Mouse (Mus musculus) heart, postnatal 36 days (tissue): ENCODE measurements around the gene Cct6b. TPM values are rescaled to one million over a fixed set of nuclear protein-coding genes. Genes with fewer than 3 reads are reported as not detected.

Source experiments
- DNase-seq, 2 experiments: peaks; one replicate each; pipeline ENCODE4 v3.0.0; 2021 to 2022
- intact Hi-C: fragments of 180-260 bp; cut with DNase I; formaldehyde crosslinking; loops from one replicate; pipeline ENCODE4 v1.15.1; 2025
- total RNA-seq, 2 experiments: library from RNA; stranded (reverse); gene quantifications; 2 replicates each; pipeline ENCODE4 v1.2.3; 2021

The Cct6b gene
- total RNA-seq: under 1 TPM; 0.14 to 0.22 TPM

DNA sequence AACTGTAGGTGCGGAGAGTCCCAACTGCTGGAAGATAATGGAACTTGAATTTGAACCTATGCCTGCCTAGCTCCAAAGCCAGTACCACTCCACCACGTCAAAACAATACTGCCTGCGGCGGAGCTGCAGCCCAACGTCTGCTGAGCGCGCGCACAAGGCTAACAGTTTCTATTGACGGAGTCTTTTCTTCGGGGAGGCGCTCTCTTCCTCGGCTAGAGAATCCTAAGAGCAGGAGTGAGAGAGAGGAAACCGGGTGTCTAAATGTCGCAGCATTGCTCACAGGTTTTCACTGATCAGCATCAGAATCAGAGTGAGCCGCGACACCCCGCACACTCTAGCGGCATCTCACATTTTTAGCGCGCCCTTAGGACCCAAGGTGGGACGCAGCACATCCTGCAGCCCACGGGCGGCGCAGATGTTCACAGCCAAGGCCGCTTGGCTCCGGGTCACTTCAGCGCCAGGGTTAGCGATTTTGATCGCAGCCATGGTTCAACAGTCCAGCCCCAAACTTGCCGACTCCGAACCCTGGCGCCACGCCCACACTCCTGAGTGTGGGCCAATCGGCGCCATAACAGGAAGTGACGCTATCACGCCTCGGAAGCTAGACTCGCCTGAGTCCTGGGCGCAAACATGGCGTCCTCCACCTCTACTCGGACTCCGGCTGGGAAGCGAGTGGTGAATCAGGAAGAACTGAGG lies at the start of gene Cct6b, which contains the start of gene Zfp830:
Cct6b (minus strand) TSS at position 580 of the 696 bp plus-strand sequence.
Zfp830 (plus strand) TSS at position 604 of the 696 bp plus-strand sequence.
- intact Hi-C loops: loop anchor here (1.0 kb wide), 2 partner anchors 17 to 107 kb away; partner anchors contain the start of genes Lig3 and Rffl
- DNase-seq: peak; percentile 93 to 94

DNA sequence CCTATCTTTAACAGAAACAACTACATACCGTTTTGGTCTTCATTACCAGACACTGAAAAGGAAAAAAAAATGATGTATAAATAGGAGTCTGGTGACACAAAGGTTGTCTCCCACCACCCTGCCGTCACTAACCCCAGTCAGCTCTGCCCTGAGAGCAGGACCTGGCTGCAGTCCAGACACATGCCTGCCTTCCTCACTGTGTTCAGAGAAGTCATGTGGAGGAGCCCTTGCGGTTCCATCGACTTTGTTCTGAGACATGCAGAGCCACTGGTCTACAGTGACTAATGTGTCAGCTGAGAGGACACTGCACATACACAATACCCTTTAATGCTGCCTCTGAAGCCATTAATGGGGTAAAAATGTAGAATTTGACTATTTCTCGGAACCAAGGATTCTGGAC lies 44.4 kb upstream of the Cct6b start:
- intact Hi-C loops: loop anchor here (5.0 kb wide), 1 partner anchor 61 kb away; no protein-coding TSS in a partner anchor
- no peak for DNase-seq

DNA sequence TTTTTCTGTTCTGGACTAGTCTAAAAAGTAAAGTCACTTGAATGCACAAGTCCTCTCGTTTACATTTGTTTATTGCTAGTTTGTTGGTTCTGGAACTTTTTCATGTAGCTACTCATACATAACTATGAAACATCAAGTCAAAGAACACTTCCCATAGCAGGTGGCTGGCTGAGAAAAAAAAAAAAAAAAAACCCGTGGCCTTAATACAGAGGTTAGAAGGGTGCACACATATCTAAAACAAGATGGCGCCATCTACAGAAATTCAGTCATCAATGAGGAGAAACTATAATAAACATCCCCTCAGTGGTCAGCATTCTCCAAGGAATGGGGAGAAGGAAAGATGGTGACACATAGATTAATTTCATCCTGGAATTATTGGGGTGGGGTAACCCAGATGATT lies 43.2 kb upstream of the Cct6b start:
- DNase-seq: no peak
- intact Hi-C loops: loop anchor here (2.0 to 5.0 kb wide), 2 partner anchors 27 to 60 kb away; partner anchors contain the start of gene Lig3

DNA sequence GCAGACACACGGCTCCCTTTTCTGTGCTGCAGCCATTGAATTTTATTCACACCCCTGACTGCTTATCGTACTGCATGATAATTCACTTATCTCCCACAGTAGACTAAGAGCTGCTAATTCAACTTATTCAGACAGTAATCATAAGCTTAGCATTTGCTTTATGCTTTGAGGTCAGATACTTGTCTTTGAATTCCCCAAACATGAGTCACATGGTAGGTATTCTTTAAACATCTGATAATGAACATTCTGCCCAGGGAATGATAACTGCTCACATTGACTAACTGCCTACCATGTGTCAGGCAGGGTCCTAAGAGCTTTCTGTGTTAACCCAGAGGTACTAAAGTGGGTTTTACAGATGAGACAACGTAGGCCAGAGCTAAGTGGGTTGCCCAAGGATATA lies 42.5 kb upstream of the Cct6b start:
- no peak for DNase-seq
- intact Hi-C loops: loop anchor here (2.0 to 5.0 kb wide), 2 partner anchors 26 to 59 kb away; partner anchors contain the start of gene Lig3

DNA sequence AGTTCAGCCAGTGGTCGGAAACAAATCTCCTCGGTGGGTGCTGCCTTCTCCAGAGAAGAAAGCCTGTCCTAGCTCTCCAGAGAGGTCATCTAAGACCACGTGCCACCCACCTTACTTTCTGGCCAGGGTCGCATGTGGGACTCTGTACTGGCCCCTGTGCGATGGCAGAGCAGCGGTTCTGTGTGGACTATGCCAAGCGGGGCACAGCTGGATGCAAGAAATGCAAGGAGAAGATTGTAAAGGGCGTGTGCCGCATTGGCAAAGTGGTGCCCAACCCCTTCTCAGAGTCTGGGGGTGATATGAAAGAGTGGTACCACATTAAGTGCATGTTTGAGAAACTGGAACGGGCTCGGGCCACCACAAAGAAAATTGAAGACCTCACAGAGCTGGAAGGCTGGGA lies 19.3 kb upstream of the Cct6b start:
- DNase-seq: no peak
- intact Hi-C loops: loop anchor here (10.0 kb wide), 1 partner anchor 511 kb away; the partner anchor contains the start of gene Ap2b1

DNA sequence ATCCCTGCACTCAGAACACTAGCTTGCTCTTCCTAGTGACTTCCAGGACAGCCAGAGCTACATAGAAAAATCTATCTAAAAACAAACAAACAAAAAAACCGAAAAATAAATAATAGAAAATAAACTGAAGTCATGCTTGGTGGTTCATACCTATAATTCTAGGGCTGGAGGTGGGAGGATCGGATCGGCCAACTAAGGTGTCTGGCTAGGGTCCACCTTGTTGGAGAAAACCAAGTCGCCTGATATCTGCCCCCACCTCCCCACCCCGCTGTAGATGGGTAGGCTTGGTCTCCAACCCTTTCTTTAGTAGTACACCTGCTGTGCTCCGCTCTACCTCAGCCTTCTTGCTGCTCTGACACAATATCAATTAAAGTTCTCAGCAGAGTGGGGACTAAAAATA lies 18.1 kb upstream of the Cct6b start:
- DNase-seq: no peak
- intact Hi-C loops: loop anchor here (10.0 kb wide), 1 partner anchor 513 kb away; the partner anchor contains the start of gene Ap2b1

DNA sequence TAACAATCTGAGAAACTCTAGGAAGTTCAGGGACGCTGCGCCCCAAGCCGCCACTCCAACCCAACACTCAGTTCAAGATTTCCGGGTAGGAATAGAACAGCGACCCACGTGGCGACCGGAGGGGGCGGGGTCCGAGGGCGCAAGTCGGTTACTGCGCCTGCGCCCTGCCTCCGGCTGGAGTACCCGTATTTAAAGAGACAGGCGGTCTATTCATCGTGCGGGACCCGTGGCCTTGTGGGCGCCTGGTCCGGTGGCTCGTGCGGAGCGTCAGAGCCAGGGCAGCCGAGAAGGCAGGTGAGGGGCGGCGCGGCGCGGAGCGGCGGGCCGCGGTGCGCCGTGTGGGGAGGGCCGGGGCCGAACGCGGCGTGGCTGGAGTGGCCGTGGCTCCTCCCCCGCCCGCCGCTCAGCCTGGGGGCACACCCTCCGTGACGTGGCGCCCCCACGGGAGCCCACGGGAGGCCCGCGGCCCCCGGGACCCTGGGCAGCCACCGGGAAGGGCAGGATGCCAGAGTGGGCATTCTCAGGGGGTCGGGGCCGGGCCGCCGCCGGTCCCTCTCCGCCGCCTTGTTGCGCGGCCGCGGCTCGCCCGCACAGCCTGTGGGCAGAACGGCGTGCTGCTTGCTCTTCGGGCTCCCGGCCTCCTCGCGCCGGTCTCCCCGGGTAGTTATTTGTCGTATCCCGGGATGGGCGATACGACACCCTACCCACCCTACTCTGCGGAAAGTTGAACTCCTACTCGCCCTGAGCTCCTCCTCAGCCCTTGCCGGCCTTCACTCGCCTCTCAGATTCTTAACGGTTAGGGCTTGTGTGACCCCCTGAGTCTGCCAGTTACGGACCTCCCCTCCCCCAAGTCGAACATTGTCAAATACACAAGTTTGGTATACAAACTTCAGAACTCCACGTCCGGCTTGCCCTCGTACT lies 17.1 kb upstream of the Cct6b start, which contains the start of gene Lig3:
Lig3 (plus strand) TSS at position 126 of the 921 bp plus-strand sequence.
- intact Hi-C loops: loop anchor here (1.0 to 10.0 kb wide), 3 partner anchors 17 to 514 kb away; partner anchors contain the start of genes Ap2b1, Cct6b and Zfp830
- DNase-seq: peak; percentile 94

DNA sequence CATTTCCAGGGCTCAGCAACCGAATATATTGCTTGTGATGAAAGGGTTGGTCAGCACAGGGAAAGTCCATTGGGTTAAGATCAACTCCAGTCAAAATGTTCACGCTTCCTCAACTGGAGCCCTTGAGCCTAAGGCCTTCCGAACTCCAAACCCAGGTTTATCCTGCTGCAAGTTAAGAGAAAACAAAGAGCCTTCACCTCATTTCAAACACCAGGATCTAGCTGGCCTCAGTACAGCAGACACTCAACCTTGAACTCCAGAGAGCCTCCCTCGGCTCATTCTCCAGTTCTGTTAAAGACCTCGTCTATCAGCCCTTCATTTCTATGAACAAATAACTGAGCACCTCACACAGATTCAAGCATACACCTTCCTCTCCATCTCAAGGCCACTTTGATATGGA lies 16.0 kb upstream of the Cct6b start:
- no peak for DNase-seq
- intact Hi-C loops: loop anchor here (2.0 to 10.0 kb wide), 2 partner anchors 27 to 515 kb away; partner anchors contain the start of gene Ap2b1

DNA sequence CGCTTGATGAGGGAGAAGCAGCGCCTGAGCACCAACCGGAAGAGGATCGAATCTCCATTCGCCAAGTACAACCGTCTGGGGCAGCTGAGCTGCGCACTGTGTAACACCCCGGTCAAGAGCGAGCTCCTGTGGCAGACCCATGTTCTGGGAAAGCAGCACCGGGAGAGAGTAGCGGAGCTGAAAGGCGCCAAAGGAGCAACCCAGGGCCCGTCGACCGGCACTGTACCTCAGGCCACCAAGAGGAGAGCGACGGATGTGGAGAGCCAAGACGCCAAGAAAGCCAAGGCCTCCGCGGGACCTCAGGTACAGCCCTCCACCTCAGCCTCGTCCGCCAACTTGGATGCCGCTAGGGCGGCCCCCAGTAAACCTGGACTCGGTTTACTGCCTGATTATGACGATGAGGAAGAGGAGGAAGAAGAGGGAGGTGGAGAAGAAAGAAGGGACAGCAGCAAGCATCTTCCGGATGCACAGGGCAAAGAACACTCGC lies 360 bp upstream of the Cct6b start:
- intact Hi-C loops: loop anchor here (1.0 kb wide), 2 partner anchors 17 to 107 kb away; partner anchors contain the start of genes Lig3 and Rffl
- DNase-seq: no peak

DNA sequence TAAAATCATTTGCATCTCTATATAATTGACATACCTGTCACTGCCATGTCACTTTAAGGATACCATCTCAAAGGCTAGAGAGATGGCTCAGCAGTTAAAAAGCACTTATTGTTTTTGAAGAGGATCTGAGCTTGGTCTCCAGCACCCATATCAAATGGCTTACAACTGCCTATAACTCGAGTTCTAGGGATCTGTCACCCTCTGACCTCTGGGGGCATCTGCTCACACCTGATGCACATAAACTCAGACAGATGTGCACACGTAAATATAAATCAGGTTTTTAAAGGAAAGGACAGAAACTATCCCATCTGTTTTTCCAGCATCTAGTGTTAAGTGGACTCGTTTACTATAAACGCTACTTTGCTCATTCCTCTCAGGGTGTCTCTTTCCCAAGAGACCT lies 860 bp downstream of the Cct6b start:
- intact Hi-C loops: no loop called here

DNA sequence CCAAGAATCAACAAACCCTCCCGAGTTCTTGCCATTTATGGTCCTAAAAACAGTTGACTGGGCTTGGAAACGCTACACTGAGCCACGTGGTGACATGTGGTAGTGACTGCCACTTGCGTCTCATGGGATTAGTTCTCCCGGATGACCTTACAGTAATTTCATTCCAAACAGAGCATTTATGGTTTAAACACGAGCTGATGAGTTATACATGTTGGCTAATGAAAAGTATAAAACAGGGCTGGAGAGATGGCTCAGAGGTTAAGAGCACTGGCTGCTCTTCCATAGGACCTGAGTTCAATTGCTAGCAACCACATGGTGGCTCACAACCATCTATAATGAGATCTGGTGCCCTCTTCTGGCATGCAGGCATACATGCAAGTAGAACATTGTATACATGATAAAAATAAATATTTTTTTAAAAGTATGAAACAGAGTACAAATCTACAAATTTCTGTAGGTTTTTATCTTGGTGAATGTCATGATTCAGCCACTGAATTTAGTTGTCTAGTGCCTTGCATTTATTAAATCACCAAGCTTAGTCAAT lies 1.8 kb downstream of the Cct6b start:
- intact Hi-C loops: no loop called here
- DNase-seq: no peak

More for the DNA sequence above, 860 bp downstream of the Cct6b start:
- no peak for DNase-seq

DNA sequence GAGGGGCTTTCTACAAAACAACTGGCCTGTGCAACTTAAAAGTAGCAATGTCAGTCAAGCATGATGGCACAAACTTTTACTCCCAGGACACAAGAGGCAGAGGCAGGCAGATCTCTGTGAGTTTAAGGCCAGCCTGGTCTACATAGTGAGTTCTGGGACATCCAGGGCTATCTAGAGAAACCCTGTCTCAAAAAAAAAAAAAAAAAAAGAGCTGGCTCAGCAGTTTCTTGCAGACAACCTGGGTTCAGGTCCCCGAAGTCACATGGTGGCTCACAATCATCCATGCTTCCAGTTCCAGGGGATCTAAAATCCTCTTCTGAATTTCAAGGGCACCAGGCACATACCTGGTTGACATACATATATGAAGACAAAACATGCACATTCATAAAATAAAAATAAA lies 8.2 kb downstream of the Cct6b start:
- DNase-seq: no peak
- intact Hi-C loops: no loop called here

DNA sequence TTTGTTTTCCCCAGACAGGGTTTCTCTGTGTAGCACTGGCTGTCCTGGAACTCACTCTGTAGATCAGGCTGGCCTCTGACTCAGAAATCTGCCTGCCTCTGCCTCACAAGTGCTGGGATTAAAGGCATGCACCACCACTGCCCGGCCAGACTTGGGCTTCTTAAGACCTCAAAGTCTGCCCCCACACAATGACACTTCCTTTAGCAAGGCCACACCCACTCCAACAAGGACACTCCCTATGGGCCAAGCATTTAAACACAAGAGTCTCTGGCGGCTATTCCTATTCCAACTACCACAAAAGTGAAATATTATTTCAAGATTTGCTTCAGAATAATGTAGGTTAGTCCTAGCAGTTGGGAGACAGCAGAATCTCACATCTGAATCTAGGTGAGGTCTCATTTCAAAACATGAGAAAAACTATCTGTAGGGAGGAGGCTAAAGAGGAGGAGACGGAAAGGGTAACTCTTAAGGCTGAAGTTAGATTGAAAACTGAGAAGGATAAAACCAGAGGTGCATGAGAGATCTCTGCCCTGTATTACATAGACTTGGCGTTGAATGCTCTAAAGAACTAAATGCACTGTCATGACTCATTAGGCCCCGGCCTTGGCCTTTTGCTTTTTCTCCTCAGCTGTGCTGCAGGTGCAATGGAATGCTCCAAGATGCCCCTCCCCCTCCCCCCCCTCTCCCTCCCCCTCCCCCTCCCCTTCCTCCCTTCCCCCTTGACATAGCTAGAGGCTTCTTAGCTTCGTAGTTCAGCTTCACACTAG lies 11.6 kb downstream of the Cct6b start:
- intact Hi-C loops: no loop called here
- no peak for DNase-seq

DNA sequence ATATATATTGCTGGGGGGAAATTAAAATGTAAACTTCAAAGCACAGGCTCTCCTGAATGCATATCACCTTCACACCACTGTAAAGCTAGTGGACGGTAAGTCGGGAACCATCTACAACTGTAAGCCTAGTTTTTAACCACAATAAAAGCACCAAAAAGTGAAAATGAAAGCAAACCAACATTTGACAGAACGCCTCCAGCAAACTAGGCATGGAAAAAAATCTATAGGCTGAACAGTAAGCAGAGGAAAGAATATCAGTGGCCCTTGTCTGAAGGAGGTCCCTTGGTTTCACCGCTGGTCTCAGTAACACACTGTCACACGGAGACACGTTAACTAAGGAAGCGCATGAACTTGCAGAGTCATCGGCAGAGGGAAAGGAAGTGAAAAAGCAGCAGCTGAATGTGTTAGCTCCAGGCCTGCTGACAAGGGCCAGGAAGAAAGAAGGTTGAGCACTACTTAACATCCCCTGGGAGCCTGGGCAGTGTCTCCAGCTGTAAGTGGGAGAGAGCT lies 17.2 kb downstream of the Cct6b start:
- peak; percentile 32 to 38 for DNase-seq
- intact Hi-C loops: loop anchor here (5.0 to 10.0 kb wide), 3 partner anchors 60 to 512 kb away; partner anchors contain the start of gene Rffl

DNA sequence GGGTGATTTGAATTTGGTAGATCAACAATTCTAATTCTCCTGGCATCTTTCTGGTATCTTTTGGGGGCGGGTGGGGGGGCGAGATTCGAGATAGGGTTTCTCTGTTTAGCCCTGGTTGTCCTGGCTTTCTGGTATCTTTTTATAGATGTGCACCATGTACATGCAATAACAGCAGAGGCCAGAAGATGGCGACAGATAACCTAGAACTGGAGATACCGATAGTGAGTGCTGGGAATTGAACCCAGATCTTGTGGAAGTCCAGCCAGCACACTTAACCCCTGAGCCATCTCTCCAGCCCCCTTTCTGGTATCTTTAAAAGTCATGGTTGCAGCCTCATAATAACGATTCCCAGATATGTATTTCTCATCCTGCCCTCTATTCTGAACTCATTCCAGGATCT lies 18.0 kb downstream of the Cct6b start:
- intact Hi-C loops: loop anchor here (5.0 to 10.0 kb wide), 3 partner anchors 61 to 511 kb away; partner anchors contain the start of gene Rffl
- DNase-seq: peak; percentile 61 to 68

DNA sequence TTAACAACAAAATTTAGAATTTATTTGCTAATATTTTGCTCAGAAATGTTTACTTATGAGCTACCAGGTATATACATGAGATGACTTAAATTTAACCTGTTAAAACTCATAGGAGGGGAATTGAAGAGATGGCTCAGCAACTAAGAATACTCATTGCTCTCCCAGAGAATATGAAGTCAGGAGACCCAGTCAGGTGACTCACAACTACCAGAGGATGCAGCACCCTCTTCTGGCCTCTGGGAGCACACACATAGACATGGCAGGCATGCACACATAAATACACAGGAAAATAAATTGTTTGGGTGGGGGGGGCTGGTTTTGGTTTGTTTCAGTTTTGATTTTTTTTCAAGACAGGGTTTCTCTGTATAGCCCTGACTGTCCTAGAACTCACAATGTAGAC lies 25.1 kb downstream of the Cct6b start:
- intact Hi-C loops: no loop called here
- no peak for DNase-seq

DNA sequence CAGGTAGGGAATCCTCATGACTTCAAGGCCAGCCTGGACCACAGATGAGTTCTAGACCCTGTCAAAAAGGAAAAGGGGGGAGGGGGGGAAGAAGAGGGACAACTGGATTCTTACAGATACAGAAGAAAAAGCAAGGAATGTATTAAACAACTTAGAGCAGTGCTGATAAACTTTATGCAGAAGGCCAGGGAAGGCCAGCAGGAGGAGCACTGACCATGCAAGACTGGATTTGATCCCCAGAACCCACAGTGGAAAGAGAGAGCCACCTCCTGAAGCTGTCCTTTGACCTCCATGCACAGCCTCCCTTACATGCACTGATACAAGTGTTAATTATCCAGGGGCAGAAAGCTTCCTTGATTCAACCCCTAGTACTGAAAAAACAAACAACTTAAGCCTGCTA lies 29.9 kb downstream of the Cct6b start:
- intact Hi-C loops: no loop called here

DNA sequence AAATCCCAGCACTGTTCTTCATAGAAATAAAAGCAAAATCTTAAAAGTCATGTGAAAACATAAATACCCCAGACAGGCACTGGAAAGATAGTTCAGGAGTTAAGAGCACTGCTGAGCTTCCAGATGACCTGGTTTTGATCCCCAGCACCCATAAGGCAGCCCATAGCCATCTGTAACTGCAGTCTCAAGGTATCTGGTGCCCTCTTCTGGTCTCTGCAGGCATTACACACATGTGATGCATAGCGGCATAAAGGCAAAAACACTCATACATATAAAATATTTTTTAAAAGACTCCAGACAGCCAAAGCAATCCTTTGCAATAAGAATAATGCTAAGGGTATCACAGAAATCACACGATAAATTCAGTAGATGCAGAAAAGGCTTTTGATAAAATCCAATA lies 37.3 kb downstream of the Cct6b start:
- DNase-seq: no peak
- intact Hi-C loops: no loop called here

More for the DNA sequence above, 29.9 kb downstream of the Cct6b start:
- DNase-seq: no peak

DNA sequence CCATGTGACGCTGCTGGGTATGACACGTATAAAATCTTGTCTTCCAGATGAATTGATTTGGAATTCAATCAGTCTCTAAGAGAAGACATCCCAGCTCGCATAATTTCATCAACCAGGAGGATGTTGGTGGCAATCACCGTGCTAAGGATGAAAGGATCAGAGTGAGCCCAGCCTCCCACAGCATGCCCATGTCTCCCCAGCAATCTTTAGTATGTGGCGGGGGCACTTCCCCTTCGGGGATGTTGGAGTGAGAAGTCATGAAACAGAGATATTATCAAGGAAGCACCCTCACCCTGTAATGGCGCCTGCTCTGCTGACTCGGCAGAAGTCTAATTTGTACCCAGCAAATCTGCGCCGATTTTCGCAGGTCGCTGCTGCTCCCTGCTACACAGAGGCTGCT lies 44.8 kb downstream of the Cct6b start:
- DNase-seq: no peak
- intact Hi-C loops: no loop called here
